Mouse (Mus musculus) adrenal gland, postnatal 36 days (tissue): ENCODE data around the gene Ctnna3. TPM values are rescaled to one million over a fixed set of nuclear protein-coding genes. Genes with fewer than 3 reads are reported as not detected.
A peak's percentile ranks its signal among the peaks of the same experiment; 100 is the strongest.

ENCODE experiments used
- DNase-seq, 2 experiments: peaks; one replicate each; pipeline ENCODE4 v3.0.0; 2021; ENCODE audit warnings: mixed read lengths in 1 of 2
- total RNA-seq, 2 experiments: library from RNA; stranded (reverse); gene quantifications; 2 replicates each; pipeline ENCODE4 v1.2.3; 2021

The Ctnna3 gene
- total RNA-seq, 2 experiments from 2014 or later = 0.63 to 1.1 TPM

DNA sequence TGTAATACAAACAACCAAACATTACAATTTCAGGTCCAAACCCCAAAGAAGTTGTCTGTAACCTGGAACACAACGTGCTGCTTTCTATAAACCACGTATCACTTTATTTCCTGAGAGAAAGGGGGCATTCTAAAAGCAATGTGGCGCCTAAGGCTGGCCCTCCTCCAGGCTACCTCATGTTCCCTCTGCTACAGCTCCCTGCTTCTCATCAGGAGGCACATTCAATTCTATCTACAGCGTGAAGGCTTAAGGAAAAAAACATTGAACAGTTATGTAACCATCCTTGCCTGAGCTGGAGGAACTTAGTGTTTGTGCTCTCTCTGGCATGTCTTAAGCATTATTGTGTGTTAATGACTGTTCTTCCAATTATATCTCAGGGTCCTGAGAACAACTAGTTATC is 517.4 kb downstream of the Ctnna3 start:
- no peak for DNase-seq

DNA sequence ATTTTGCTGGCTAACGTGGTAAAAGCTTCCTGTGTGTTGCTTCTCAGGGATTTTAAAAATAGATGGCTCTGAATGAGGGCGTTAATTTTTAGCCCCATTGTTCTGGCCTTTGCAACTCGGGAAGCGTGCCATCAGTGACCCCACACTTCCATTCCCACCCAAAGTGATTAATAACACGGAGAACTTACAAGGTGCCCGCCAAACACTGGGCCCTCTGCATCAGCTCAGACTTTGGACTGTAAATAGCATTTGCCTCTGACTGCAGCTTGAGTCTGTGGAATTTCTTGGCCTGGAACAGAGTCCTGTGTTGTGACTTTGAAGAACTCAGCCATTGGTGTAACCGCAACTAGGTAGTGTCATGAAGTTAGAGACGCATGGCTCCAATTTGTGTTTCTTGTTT is 521.0 kb downstream of the Ctnna3 start:
- peak in 1 of 2 experiments; percentile 1 for DNase-seq

DNA sequence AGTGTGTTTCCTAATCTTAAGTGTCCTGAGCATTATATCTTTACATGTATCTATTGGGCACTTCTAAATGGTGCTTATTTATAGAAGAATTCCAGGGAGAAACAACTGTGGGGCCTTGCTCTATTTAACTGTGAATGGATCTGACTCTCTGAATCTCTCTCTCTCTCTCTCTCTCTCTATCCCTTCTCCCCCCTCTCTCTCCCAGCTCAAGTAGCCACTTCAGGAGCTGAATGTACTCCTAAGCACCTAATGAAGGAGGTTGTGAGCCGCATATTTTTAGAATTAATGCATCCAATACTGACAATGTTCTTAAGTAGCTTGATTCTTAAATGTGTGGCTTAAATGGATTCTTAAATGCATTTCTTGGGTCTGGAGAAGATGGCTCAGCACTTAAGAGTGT is 521.6 kb downstream of the Ctnna3 start:
- no peak for DNase-seq

DNA sequence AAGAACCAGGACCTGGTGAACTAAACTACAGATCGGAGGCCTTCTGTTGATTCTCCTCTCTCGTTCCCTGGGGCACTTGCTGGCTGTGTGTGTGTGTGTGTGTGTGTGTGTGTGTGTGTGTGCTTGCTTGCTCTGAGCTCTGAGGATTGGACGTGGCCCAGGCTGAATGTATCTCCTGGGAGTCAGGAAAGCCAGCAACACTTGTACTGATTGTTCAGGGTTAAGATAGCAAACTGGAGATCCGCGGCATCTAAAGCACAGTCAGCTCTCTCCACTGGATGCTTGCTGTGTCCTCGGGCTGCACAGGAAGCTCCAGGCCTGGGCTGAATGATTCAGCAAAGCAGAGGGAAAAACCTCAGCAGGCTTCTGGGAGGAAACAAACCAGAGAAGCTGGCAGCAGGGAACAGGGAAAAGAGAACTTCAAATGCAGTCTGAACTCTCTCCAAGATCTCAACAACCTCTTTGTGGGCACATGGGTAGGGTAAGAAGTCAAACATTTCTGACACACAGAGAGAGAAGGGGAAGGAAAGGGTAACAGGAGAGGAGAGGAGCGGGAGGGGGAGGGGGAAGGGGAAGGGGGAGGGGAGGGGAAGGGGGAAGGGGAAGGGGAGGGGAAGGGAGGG is 524.5 kb downstream of the Ctnna3 start:
- DNase-seq = peak in 1 of 2 experiments; percentile 31

DNA sequence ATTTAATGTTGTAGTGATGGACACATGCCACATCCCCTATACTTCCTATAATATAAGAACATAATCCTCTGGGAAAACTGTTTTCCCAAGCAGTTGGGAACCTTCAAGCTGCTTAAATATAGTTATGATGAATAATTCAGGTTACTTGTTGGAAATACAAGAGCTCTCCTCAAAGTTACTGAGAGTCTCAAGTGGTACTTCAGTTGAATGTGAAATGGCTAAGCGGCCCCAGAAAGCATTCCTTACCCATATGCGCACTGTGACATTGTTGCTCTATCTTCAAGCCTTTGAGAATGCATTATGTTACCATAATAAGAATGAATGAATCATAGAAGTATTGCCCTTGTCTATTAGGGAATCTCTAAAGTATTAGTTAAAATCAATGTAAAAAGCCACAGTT is 542.4 kb downstream of the Ctnna3 start:
- no peak for DNase-seq

DNA sequence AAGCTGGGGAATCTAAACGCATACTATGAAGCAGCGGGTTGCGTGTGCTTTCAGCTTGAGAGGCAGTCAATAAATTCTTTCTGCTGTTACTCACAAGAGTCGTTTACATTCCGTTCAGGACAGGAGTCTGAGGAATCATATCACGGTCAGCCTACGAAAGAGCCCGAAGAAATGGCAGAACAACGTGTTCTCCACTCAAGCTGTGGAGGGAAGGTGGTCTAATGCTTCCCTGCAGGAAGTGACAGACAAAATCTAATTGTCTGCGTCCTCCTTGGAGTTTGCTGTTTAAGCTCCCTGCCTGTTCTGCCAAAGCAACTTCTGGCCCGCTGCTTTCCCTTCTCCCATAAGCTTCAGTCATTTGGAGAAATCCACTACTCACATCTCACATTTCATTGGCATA is 548.2 kb downstream of the Ctnna3 start:
- DNase-seq = no peak

DNA sequence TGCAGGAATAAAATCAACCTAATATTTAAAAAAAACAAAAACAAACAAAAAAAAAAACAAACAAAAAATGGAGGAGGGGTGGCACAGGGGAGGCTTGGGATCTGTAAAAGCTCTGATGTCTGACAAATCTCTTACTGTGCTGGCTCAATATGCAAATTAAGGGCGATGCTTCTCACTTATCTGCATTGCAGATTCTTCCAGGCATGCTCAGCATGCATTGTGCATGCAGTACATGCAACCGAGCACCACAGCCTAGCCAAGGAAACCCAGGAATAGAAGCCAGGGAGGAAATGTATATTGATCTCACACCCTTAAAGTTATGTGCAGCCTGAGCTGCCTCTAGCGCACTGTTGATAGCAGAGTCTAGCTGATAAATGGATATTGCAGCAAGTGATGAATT is 548.6 kb downstream of the Ctnna3 start:
- DNase-seq = no peak

DNA sequence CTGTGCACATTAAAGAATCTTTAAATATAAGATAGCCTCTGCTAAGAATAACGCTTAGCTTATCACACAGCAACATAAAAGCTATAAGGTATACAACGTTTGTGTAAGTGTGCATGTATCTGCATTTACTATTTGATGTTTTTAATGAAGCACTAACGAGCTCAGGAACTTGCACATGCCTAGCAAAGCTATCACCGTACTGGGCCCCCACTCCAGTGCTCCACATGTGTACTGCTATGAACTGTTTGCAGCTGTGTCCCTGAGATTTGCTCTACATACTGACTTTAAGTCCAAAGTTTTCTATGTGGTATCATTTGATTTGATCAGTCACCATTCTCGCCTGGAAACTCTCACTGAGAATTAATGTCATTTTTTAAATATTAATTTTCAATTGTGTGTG is 549.1 kb downstream of the Ctnna3 start:
- DNase-seq = no peak

DNA sequence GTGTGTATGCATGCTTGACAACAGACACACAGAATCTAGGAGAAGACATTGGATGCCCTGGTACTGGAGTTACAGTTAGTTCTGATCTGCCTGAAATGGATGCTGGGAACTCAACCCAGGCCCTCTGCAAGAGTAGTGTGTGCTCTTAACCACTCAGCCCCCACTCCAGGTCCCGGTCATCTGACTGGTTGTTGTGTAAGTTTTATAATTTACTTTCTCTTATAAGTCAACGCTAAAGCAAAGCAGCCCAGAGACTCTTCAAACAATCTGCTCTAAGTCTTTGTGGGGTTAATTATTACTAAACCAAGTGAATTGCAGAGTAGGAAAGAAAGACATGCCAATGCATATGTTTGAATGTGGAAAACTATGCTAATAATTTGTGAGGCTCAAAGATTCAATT is 549.5 kb downstream of the Ctnna3 start:
- DNase-seq = no peak

DNA sequence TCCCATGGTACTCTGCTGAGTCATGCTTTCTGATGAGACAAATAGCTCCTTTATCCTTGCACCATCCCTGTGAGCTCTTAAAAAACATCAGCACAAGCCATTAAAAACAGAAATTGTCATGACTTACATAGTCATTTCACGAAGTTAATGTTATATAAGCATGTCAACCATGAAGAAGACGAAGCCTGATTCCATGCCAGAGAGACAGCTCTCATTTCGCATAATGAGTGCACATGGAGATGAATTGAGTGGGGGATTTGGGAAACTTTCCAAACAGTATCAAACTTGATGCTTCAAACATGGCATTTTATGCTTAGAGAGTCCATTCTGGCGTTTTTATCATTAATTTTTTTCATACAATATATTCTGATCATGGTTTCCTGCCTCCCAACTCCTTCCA is 555.7 kb downstream of the Ctnna3 start:
- no peak for DNase-seq

DNA sequence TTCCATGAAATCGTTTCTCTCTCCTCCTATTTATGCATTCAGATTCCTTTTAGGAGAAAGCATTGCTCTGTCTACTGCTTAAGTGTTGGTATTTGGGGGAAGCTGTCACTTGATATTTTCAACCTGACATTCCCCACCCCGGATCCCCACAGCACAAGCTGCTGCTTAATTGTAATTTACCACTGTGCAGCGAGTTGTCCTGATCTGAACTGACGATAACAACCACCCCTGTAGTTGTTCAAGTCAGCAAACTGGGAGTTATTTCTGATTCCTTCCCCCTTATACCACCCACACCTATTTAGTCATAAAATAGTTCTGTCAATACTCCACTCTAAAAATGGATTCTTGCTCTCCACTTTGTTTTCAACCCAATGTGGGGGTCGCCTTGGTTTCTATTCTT is 564.4 kb downstream of the Ctnna3 start:
- DNase-seq = no peak

DNA sequence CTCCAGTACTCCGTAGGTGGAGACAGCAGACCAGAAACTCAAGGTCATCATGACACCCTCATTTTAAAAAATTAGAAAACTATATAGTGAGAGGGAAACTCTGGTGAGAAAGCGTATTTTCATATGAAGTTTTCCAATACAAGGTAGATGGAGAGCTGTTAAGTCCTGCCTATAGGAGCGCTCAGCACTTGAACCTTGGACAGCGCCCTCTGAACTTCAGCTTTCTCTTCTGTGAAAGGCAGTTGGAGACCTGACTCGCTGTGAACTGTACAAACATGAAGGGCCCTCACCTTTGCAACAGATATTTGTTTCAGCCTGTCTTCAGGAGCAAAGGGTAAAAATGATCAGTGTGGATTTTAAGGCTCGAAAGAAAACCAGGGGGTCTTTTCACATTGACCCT is 571.6 kb downstream of the Ctnna3 start:
- no peak for DNase-seq

DNA sequence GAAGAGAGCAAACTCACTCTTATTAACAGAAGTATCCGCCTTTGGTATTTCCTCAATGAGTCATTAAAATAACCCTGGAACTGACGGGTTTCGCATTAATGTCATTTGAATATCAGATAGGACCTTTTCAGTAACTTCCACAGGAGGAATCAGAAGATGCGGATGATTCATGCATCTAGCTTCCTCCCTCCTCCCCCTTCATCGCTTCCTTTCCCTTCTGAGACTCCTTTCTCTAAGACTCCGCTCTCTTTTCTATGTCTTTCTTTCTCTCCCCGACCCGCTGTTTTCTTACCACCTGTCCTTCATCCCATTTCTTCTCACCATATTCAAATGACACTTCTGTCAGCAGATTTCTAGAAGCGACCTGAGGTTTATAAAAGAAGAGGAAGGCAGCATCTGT is 572.1 kb downstream of the Ctnna3 start:
- no peak for DNase-seq

DNA sequence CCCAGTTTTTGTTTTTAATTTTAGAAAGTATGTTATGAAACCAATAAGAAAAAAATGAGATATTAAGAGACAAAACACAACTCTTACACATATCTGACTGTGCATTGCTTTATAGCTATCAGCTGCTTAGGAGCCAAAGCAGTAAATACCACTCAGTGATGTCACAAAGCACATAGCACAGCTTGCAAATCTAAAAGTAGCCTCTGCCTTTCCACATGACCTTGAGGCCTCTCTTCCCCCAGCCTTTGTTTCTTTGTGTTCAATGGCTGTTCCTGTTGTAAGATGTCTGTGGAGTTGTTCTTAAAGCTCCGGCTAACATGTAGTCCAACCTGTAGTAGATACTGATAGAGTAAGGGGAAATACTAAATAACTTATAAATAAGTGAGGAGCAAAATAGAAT is 590.4 kb downstream of the Ctnna3 start:
- DNase-seq = no peak

DNA sequence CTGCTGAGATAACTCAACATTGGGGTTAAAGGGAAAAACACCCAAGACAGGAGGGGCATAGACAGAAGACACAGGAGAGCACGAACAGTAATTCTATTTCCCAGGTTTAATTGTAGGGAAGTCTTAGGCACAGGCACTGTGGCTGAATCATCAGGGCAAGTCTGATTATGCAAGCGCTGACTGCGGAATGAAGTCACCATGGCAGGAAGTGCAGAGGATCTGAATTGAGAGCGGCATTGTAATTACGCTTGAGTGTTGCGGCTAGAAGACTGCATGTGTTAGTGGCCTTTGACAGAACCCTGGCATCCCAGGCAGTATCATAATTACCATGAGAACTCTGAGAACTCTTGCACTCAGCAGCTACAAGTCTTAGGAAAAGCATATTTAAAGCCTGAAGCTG is 593.4 kb downstream of the Ctnna3 start:
- DNase-seq = peak; percentile 3 to 35

DNA sequence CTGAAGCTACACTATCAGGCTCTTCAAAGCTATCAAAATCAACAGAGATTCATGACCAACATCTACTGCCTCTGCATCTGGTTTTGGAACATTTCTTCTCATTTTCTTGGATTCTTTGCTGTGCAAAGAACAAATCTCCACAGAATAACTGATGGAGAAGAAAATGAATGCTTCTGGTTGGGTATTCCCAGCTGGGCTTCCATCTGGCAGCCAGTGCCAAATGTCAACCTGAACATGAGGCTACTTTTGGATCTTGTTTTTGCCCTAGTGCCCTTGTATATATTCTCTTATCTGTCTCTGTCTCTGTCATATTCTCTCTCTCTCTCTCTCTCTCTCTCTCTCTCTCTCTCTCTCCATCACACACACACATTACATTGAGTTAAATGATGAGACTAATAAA is 601.0 kb downstream of the Ctnna3 start:
- no peak for DNase-seq

DNA sequence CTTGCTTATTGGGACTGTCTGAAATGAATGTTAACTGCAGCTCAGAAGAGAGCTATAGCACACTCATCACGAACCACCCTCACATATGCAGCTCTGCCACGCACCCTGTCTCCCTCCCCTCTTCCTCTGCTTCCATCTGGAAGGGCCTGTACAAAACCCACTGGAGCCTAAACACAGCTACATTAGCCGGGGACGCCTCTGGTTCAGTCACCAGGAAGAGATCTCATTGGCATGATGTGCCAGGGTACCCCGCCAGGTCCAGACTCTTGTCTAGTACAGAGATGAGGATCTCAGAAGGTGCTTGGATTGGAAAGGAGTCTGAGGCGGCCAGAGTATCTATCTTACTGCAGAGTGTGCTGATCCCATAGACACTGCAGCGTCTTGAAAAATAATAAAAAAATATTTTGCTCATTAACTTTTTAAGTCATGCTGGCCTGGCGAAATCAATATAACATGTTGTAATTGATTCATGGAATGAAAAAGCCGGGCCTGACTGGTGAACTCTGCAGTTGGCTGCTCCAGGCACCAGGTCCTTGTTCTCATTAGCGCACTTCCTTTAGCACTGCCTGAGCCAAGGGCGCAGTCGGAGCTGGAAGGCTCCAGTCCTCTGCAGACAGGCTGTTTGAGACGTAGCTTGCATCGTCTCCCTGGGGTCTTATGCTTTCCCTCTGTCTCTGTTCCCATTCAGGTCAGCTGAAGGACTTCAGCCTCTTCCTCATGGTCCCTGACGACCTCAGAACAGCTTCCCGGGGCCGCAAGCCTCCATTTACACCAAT is 610.0 kb downstream of the Ctnna3 start:
- no peak for DNase-seq

DNA sequence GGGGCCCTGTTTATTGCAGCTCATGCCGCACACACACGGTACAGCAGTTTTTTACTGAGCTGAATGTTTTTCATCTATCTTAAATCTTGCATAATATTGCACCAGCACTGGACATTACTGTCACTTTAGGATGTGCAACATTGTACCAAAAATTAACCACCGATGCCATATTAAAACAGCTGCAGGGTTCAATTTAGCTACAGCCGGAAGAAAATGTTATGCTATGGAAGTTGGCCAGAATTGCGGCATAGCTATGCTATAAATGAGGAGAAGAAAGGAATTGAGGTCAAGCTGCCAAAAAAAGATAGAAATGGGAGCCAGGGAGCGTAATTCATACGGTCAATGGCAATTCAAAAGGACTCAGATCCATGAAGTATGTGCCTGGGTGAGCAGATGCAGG is 611.3 kb downstream of the Ctnna3 start:
- DNase-seq = no peak

DNA sequence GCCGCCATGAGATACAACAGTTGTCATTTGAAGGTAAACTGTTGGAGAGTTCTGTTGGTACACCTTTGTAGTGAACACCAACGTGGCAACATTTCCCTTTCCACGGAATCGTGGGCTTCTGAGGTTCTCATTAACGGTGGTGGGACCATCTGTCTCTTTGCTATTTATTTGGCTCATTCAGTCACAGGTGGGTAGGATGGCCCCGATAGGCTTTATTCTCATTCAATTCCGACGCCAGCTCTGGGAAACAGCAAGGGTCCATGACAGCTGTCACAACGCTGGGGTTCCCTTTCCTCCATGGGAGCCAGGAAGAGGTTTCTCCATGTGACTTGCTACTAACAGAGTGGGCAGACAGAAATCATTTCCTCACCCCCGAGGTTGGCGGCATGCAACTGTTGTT is 612.0 kb downstream of the Ctnna3 start:
- DNase-seq = no peak

DNA sequence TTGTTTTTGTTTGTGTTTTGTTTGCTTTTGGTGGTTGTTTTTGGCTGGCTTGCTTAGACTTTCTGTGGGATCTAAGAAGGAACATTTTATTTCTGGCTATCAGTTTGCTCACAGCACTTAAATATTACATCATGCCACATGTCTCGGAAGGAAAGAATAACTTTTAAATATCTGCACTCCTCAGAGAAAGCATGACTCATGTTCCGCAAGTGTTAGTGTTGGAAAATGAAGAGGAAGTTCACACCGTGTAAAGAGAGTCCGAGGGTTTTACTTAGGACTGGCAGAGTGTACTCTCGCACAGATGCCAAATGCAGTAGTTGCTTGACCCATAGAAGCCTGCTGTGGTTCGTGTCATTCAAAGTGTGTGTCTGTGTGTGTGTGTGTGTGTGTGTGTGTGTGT is 619.3 kb downstream of the Ctnna3 start:
- no peak for DNase-seq

DNA sequence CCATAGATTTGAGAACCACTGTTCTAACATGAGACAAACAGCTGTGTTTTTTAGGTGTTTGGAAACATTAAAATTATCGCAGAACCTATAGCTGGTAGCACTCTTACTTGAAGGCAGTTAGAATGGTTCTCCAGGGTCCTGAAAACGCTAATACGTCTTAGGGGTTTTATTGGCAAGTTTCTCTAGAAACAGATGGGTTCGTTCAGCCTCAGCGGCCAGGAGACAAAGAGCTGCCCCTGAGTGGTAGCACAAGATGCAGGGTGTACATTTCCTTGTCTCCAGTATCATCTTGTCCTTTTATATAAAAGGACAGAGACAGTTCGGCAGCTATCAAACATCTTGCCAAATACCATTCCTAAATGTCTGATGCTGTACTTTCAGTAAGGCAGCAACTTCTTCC is 620.0 kb downstream of the Ctnna3 start:
- DNase-seq = no peak

DNA sequence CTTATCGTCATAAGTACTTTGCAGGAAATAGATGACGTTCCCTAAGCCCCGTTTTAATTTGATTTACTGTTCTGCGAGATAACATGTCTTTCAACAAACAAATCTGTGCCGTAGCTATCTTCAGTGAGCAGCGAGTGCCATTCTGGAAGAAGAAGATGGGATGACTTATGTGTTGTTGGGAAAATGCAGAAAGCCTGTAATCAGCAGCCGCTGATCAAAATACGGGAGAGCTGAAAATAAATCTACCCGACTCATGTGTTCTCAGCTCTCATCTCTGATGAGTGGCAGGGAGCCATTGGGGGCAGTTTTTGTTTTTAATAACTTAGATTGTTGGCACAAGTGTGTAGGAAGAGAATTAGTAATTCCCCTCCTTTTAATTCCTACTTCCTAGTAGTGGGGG is 633.8 kb downstream of the Ctnna3 start:
- DNase-seq = no peak

DNA sequence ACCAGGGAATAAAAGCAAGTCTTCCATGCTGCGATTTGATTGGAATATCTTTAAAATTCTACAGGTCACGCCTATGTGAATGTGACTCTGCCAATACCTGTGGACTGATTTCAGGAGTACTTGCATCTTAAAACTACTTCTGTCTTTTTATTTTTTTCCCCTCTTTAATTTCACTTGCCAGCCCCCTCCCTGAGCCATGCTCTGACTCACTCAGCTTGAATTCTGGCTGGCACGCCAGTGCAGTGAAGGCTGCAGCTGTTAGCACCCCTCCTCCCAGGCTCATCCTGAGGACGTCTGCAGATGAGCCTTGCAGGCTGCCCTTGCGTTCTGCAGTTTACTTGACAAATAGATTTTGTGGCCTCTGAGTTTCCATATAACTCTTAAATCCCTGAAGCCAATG is 646.0 kb downstream of the Ctnna3 start:
- DNase-seq = peak; percentile 79

DNA sequence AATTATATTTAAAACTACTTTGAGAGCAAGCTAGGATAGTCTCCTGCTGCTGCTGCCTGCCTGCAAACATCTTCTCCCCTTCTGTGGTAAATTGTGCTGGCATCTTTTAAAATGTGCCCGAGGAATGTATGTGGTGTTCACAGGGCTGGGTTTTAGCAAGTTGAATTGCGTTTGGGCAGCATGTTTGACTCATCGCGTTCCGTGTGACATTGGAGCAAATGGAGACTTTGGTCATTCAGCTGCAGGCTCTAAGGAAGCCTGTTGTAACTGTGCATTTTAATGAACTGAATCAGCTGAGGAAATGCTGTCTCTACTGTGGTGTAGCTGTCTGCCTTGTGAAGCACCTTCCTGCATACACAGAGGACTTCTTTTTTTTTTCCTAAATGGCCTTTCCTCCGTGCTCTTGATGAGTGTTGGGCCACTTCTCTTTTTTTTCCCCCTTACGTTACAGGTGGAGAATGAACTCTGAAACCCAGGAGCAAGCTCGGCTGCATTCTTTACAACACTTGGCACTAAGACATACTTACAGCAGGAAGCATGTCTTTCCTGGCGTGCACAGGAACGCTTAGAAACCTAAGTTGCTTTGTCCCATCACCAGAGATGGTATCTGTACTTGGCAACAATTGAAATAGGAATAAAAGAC is 646.6 kb downstream of the Ctnna3 start:
- DNase-seq = peak; percentile 30 to 35
